Mouse (Mus musculus) urinary bladder, postnatal 25 days (tissue): ENCODE results near the gene 6030445D17Rik.
A peak's percentile ranks its signal among the peaks of the same experiment; 100 is the strongest.

Experiments used
- DNase-seq: peaks from one replicate; pipeline ENCODE4 v3.0.0; 2022; ENCODE audit warnings: low spot score

6030445D17Rik gene

DNA sequence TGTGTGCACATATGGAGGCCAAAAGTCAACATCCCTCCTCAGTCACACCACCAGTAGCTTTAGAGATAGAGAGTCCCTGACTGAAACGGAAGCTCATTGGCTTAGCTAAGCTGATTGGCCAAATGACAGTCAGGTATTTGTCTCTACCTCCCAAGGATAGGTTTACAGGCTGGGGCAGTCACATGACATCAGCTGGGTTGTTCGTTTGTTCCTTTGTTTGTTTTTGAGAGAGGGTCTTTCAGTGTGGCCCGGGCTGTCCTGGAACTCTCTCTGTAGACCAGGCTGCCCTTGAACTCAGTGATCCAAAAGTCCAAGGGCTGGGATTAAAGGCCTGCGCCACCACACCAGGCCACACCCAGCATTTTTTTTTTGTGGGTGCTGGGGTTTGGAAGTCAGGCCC, 844 bp upstream of the 6030445D17Rik start:
- no peak for DNase-seq

DNA sequence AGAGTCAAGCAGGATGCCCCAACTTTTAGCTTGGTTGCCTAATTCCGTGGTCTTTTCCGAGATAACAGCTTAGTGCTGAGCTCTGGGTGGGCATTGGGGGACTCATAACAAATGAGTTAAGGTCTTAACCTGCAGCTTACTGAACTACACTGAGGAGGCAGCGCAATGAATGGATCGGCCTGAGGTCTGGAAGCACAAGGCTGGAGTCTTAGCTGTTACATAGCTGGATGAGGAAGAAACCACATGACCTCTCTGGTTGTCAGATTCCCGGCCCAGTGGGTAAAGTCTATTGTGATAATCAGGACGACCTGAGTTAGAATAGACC, 327 bp upstream of the 6030445D17Rik start:
- no peak for DNase-seq

DNA sequence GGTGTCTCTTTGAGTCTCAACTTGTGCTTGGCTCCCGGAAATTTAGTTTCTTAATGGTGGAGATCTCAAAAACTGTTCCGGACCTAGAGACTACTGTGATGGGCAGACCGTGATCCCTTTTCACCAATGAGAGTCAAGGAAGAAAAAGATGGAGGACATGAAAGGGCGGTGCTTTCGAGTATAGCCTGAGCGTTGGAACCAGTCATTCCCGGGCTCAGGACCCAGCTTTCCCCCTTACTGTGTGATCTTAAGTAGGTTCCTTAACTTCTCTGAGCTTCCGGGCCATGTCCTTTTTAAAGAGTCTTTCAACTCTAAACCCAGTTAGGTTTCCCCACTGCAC, 759 bp downstream of the 6030445D17Rik start:
- no peak for DNase-seq

DNA sequence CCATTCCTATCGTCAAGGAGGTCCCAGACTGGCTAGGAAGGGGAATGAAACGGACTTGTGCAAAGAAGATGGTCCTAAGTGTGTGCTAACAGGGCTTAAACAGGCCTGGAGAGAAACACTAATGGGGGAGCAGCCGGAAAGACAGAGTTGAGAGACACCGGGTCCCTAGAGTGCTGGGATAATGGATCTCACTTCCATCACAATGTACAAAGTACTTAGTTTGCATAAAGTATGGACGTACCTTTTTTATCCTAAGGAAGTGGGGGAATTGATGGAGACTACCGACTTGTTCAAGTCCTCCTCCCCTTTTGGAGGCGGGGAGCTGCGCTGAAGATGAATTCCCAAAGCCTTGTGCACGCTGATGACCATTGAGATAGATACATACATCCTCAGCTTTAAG, 1.4 kb downstream of the 6030445D17Rik start:
- no peak for DNase-seq

DNA sequence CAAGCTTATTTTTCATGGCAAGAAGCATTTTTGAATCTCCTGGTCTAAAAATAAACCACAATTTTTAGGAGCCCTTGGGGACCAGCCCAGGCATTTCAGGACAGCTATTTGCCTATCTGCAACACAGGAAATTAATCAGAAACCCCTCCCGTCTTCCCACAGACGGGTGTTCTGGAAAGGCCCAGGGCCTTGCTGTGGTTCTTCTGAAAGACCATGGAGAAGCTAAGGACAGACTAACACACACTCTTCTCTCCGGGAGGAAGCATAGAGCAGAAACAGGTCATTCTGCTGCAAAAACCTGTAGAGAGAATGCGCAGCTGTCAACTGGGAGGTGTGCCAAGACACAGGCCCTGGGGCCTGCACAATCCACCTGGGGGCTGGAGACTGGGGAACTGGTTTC, 4.2 kb downstream of the 6030445D17Rik start:
- no peak for DNase-seq

DNA sequence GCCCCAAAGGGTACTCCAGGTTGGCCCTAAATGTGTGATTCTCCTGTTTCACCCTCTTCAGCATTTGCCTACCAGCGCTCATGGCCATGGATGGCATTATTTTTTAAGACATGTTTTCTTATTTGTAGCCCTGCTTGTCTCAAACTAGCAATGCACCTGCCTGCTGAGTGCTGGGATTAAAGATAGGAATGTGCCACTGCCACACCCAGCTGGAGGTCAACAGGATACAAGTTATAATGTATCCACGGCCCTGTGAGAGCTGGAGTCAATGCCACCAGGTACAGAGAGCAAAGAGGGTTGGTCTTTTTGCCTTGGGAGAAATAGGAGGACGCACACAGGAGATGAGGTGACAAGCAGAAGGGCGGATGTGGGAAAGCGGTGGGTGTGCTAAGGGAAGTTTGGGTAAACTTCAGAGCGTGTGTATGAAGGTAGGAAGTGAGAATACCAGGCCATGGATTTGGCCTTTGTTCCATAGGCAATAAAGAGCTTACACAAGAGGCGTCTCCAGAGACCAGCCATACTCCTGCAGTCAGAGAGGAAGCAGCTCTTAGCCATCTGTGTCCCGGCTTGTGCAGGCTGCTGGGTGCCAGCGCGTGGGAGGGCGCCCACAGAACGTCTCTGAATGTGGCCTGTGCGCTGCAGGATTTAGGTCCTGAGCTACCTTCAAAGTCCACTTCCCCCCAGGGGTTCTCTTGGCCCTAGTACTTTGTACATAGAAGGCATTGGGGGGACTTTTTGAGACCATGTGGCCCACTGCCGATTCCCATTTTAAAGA, 6.7 kb downstream of the 6030445D17Rik start:
- no peak for DNase-seq

DNA sequence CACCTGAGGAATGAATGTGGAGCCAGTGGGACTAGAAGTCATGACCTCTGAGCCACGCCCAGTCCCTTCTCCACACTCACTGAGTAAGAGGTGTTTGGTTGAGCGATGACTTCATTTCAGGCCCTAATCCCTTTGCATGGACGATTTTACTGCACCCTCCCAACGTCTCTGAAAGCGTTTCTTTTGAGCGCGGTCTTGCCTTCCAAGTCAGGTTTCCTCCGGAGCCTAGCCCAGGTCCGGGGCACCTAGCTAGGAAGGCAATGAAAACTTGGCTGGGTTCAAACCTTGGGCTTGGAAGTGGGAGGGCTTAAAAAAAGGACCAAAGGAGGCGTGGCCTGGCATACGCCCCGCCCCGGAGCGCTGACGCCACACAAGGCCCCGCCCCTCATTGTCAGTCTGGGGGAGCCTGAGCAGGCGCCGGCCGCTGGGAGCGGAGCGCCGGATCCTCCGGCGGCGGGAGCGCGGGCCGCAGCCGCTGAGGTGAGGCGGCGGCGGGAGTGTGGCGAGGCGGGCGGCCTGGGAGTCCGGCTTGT, 7.4 kb downstream of the 6030445D17Rik start, which contains the start of gene Luzp1:
Gene Luzp1, plus strand, starts transcription at position 391 of the 533 bp plus-strand sequence.
- peak; percentile 94 for DNase-seq

DNA sequence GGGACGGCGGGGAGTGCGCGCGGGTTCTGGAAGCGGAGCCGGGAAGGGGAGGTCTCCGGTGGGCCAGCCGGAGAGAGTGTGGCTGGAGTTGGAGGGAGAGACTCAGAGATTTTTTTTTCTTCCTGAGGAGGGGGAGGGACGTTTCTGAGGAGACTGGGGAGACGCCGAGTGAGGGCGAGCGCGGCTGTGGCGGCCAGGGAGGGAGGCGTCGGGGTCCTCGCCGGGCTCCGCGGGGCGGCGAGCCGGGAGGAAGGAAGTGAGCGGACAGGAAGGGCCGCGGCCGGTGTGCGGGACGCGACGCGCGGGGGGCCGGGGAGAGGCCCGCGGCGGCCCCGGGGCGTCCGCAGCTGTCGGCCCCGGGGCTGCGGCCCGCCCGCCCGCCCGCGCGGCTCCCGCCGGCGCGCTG, 7.9 kb downstream of the 6030445D17Rik start:
- DNase-seq = no peak

- peak; percentile 51 for DNase-seq
Measured at GRCm38 (mm10) chr4:136470347-136471071, 8.5 kb downstream of the 6030445D17Rik start.

DNA sequence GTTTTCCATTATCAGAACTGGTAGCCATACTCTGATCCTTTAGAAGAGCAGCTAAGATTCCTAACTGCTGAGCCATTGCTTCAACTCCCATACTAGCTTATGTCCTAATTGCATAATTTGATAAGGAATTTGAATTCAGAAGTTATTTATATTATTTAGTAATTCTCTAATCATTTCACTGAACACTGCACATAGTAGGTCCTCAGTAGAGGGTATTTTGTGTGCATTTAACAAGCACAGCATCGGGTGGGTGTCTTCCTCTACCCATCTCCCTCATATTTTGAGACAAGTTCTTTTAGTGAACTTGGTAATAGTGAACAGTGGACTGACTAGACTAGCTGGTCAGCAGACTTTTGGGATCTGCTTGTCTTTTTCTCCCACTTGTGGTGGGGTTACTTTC, 14.6 kb downstream of the 6030445D17Rik start:
- no peak for DNase-seq

DNA sequence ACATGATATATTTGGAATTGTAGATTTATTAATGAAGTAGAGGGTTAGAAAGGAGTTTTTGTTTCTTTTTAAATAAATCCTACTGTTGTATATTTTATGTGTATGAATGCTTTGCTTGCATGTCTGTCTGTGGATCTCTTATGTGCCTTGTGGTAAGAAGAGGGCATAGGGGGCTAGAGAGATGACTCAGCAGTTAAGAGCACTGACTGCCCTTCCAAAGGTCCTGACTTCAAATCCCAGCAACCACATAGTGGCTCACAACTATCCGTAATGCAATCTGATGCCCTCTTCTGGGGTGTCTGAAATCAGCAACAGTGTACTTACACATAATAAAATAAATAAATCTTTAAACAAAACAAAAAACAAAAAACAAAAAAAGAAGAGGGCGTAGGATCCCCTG, 24.5 kb downstream of the 6030445D17Rik start:
- no peak for DNase-seq

- no peak for DNase-seq
Measured at GRCm38 (mm10) chr4:136495993-136496392, 33.9 kb downstream of the 6030445D17Rik start.

GRCm38 (mm10) chr4:136505426-136506215, 43.6 kb downstream of the 6030445D17Rik start:
- no peak for DNase-seq

GRCm38 (mm10) chr4:136509857-136510256, 47.8 kb downstream of the 6030445D17Rik start:
- DNase-seq = no peak

DNA sequence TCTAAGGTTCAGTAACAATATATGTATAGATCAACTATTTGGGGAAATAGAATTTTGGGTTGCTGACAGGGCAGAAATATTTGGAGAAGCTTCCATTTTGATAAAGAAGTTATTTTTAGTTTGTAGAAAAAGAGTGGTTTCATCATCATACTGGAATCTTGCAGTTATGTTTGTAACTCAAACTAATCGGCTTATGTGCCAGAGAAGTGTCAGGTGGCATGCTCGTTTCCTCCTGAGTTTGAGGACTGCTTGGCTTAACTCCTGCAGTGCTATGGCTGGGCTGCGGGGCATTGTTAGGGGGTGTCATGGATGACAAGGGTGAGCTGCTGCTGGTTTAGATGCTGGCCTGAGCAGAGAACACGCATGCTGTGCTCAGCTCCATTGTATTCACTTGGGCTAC, 49.7 kb downstream of the 6030445D17Rik start:
- DNase-seq = no peak

- no peak for DNase-seq
Measured at GRCm38 (mm10) chr4:136512905-136513304, 50.9 kb downstream of the 6030445D17Rik start.
